Comparison of ENCODE assay signal across 9 mouse cellular contexts in genomic region chr9:51103808-51104514, GRCm38 (mm10). TPM values are rescaled to one million over a fixed set of nuclear protein-coding genes. Genes with fewer than 3 reads are reported as not detected.
DNase-seq lines count a peak whose midpoint lies in the region; ATAC-seq and TF ChIP-seq lines count a peak whose summit lies in the region.
"Had no signal": no experiment of that assay in that cellular context is flagged by ENCODE, and none has a peak within 500 bp of the region (broad histone marks: within the 10 kb centered on the region; RNA-seq: fewer than 3 reads in every experiment).

No protein-coding gene starts in this region.

- intact Hi-C loops in left cerebral cortex, adult 2 months (cut with DNase I): no loop called here

- peak overlapping the region; percentile 51 for H3K27ac ChIP-seq in left cerebral cortex, adult 2 months
- H3K27ac ChIP-seq in forebrain, embryonic 16.5 days (ENCODE audit: low read length): no peak overlapping the region
- H3K27ac ChIP-seq in intestine, embryonic 16.5 days (ENCODE audit: low read length): no peak overlapping the region
- no peak overlapping the region for H3K27ac ChIP-seq in liver, embryonic 16.5 days (ENCODE audit: low read length)

- H3K4me2 ChIP-seq in forebrain, embryonic 16.5 days (ENCODE audit: low read length): peak overlapping the region; percentile 97
- H3K4me2 ChIP-seq in intestine, embryonic 16.5 days (ENCODE audit: low read depth, low read length): peak overlapping the region; percentile 100
- H3K4me2 ChIP-seq in liver, embryonic 16.5 days (ENCODE audit: low read depth, low read length): peak overlapping the region; percentile 68

- no peak; the same call in 1 of the 2 replicates for TF ChIP-seq CTCF in left cerebral cortex, adult 2 months (IDR thresholded peaks at IDR 0.05)

- peak; percentile 31 for ATAC-seq in forebrain, embryonic 16.5 days
- ATAC-seq in intestine, embryonic 16.5 days: peak; percentile 41; the same call in 1 of the 2 replicates
- no peak for ATAC-seq in liver, embryonic 16.5 days (ENCODE audit: low read depth)
- ATAC-seq: Patski had no signal

- H3K9me3 ChIP-seq in forebrain, embryonic 16.5 days (ENCODE audit: control insufficient read depth, low read length): no peaks in the 10 kb centered on the region
- H3K9me3 ChIP-seq in intestine, embryonic 16.5 days (ENCODE audit: control insufficient read depth, low read length): no peaks in the 10 kb centered on the region
- no peaks in the 10 kb centered on the region for H3K9me3 ChIP-seq in liver, embryonic 16.5 days (replicated peaks; ENCODE audit: control insufficient read depth, low read length)

- 13% methylated on average over 27 of the region's 30 CpGs for WGBS in forebrain, embryonic 16.5 days
- WGBS in intestine, embryonic 16.5 days: 12% methylated on average over 29 of the region's 30 CpGs
- 12% methylated on average over 30 of the region's 30 CpGs for WGBS in liver, embryonic 16.5 days (ENCODE audit: insufficient replicate concordance)

- no peaks in the 10 kb centered on the region; the same call in 1 of the 2 replicates for H3K27me3 ChIP-seq in forebrain, embryonic 16.5 days (replicated peaks; ENCODE audit: control insufficient read depth, insufficient read depth, low read length)
- peaks cover 6% of the 10 kb centered on the region; the same call in 1 of the 2 replicates for H3K27me3 ChIP-seq in intestine, embryonic 16.5 days (replicated peaks; ENCODE audit: control insufficient read depth, insufficient read depth, low read length)
- H3K27me3 ChIP-seq in liver, embryonic 16.5 days (ENCODE audit: control insufficient read depth, insufficient read depth, low read depth, low read length): peaks cover 42% of the 10 kb centered on the region

- peak overlapping the region; percentile 71 for H3K9ac ChIP-seq in forebrain, embryonic 16.5 days (replicated peaks; ENCODE audit: low read depth, low read length)
- H3K9ac ChIP-seq in intestine, embryonic 16.5 days (ENCODE audit: low read depth, low read length): peak overlapping the region; percentile 69
- no peak overlapping the region; the same call in 1 of the 2 replicates for H3K9ac ChIP-seq in liver, embryonic 16.5 days (ENCODE audit: low read depth, low read length)

- no peaks in the 10 kb centered on the region for H3K36me3 ChIP-seq in forebrain, embryonic 16.5 days (ENCODE audit: control insufficient read depth, insufficient read depth)
- no peaks in the 10 kb centered on the region for H3K36me3 ChIP-seq in intestine, embryonic 16.5 days (ENCODE audit: control insufficient read depth, insufficient read depth, low read length)
- no peaks in the 10 kb centered on the region for H3K36me3 ChIP-seq in liver, embryonic 16.5 days (ENCODE audit: control insufficient read depth, insufficient read depth)

- DNase-seq in left cerebral cortex, adult 2 months (ENCODE audit: extremely low spot score in 1 of 2, low spot score in 2 of 2): peak in 1 of 2 experiments; percentile 11
- DNase-seq in left cerebral cortex, adult 9 months (ENCODE audit: low spot score in 2 of 2): no peak
- peak; percentile 11 for DNase-seq in cerebellum, adult 11-12 months
- DNase-seq in ovary, postnatal 14 days (ENCODE audit: low spot score): peak; percentile 42
- no peak for DNase-seq in spleen, postnatal 4 days (ENCODE audit: low spot score in 2 of 2)

- H3K4me1 ChIP-seq in forebrain, embryonic 16.5 days (replicated peaks; ENCODE audit: control insufficient read depth, insufficient read depth, low read length): peaks cover 15% of the 10 kb centered on the region
- peaks cover 15% of the 10 kb centered on the region for H3K4me1 ChIP-seq in intestine, embryonic 16.5 days (ENCODE audit: control insufficient read depth, insufficient read depth, low read length)
- H3K4me1 ChIP-seq in liver, embryonic 16.5 days (ENCODE audit: control insufficient read depth, low read depth, low read length): no peaks in the 10 kb centered on the region

- peak overlapping the region; percentile 63 for H3K4me3 ChIP-seq in left cerebral cortex, adult 2 months
- H3K4me3 ChIP-seq in forebrain, embryonic 16.5 days (replicated peaks; ENCODE audit: low read length): peak overlapping the region; percentile 56
- peak overlapping the region; percentile 61 for H3K4me3 ChIP-seq in intestine, embryonic 16.5 days (ENCODE audit: low read length)
- H3K4me3 ChIP-seq in liver, embryonic 16.5 days (ENCODE audit: low read depth, low read length): peak overlapping the region; percentile 45

RNA-seq across cellular contexts. Expression of gene 4833427G06Rik, which starts 2.1 kb away (rescaled TPM):
- total RNA-seq in left cerebral cortex, adult 2 months (2021): not detected
- polyA plus RNA-seq in forebrain, embryonic 16.5 days (2015; fragmentation: Nextera tagmentation; extraction: Ambion mirVana): 0.22 and 1.2 TPM in 2 replicates
- not detected in 2 replicates for polyA plus RNA-seq in intestine, embryonic 16.5 days (2015; fragmentation: Nextera tagmentation; extraction: Ambion mirVana)
- not detected in 2 replicates for polyA plus RNA-seq in liver, embryonic 16.5 days (2015; fragmentation: Nextera tagmentation; extraction: Ambion mirVana)
- polyA plus RNA-seq: Patski had no signal

RNA-seq across cellular contexts. Expression of gene Layn, which starts 27.1 kb away (rescaled TPM):
- total RNA-seq in left cerebral cortex, adult 2 months (2021): 1 to 10 TPM; 6.8 to 7.4 TPM
- 1.3 and 3.1 TPM in 2 replicates for polyA plus RNA-seq in forebrain, embryonic 16.5 days (2015; fragmentation: Nextera tagmentation; extraction: Ambion mirVana)
- polyA plus RNA-seq in intestine, embryonic 16.5 days (2015; fragmentation: Nextera tagmentation; extraction: Ambion mirVana): 3.2 and 3.3 TPM in 2 replicates
- polyA plus RNA-seq in liver, embryonic 16.5 days (2015; fragmentation: Nextera tagmentation; extraction: Ambion mirVana): 1.3 and 1.4 TPM in 2 replicates
- polyA plus RNA-seq: Patski had no signal

RNA-seq across cellular contexts. Expression of gene Btg4, which starts 43.3 kb away (rescaled TPM):
- total RNA-seq in left cerebral cortex, adult 2 months (2021): not detected
- not detected in 2 replicates for polyA plus RNA-seq in forebrain, embryonic 16.5 days (2015; fragmentation: Nextera tagmentation; extraction: Ambion mirVana)
- polyA plus RNA-seq in intestine, embryonic 16.5 days (2015; fragmentation: Nextera tagmentation; extraction: Ambion mirVana): not detected in 2 replicates
- not detected in 2 replicates for polyA plus RNA-seq in liver, embryonic 16.5 days (2015; fragmentation: Nextera tagmentation; extraction: Ambion mirVana)
- polyA plus RNA-seq: Patski had no signal

Comparison
In these comparisons a context has a peak if more than half of its experiments do, and no peak if none do; other contexts are left out.
1. DNase-seq: peak in cerebellum, adult 11-12 months (single experiment) and ovary, postnatal 14 days (single experiment); none in left cerebral cortex, adult 9 months (0 of 2) and spleen, postnatal 4 days (0 of 2).
2. Peak in every context shown above with its lines, with median percentiles within 50 percentile points of each other: H3K4me3 ChIP-seq and H3K4me2 ChIP-seq.